ENCODE assay signal across 8 mouse cellular contexts in genomic region chr13:108043431-108044221, GRCm38 (mm10). TPM values are rescaled to one million over a fixed set of nuclear protein-coding genes. Genes with fewer than 3 reads are reported as not detected.
DNase-seq lines count a peak whose midpoint lies in the region; ATAC-seq and TF ChIP-seq lines count a peak whose summit lies in the region.

No protein-coding gene starts in this region.

- H3K4me2 ChIP-seq in liver, embryonic 16.5 days (ENCODE audit: low read depth, low read length): peak overlapping the region; percentile 87

- H3K4me3 ChIP-seq in testis, adult 2 months (ENCODE audit: control insufficient read depth, low read depth, low read length): peak overlapping the region; percentile 82
- peak overlapping the region; percentile 85 for H3K4me3 ChIP-seq in heart, adult 2 months
- peak overlapping the region; percentile 94 for H3K4me3 ChIP-seq in liver, embryonic 16.5 days (ENCODE audit: low read depth, low read length)
- peak overlapping the region; percentile 85 for H3K4me3 ChIP-seq in olfactory bulb, adult 2 months (ENCODE audit: insufficient read depth, low read depth, low read length)

- no peak for TF ChIP-seq EP300 in heart, adult 2 months (IDR thresholded peaks at IDR 0.05; ENCODE audit: insufficient read depth, low read depth, low read length)

- TF ChIP-seq CTCF in testis, adult 2 months (IDR thresholded peaks at IDR 0.05; ENCODE audit: control insufficient read depth, insufficient read depth, insufficient replicate concordance, low read depth, low read length): no peak
- peak; percentile 27 for TF ChIP-seq CTCF in heart, adult 2 months (IDR thresholded peaks at IDR 0.05)
- no peak for TF ChIP-seq CTCF in olfactory bulb, adult 2 months (IDR thresholded peaks at IDR 0.05; ENCODE audit: insufficient read depth, low read depth, low read length)

- no peaks in the 10 kb centered on the region for H3K79me2 ChIP-seq in heart, adult 2 months (replicated peaks; ENCODE audit: control insufficient read depth, insufficient read depth, low read length)

- H3K27ac ChIP-seq in testis, adult 2 months (ENCODE audit: control insufficient read depth, insufficient read depth, low read depth, low read length): peak overlapping the region; percentile 65
- H3K27ac ChIP-seq in heart, adult 2 months: peak overlapping the region; percentile 96
- H3K27ac ChIP-seq in liver, embryonic 16.5 days (ENCODE audit: low read length): peak overlapping the region; percentile 79
- H3K27ac ChIP-seq in olfactory bulb, adult 2 months (ENCODE audit: insufficient read depth, low read depth, low read length): peak overlapping the region; percentile 67

- ATAC-seq in liver, embryonic 16.5 days (ENCODE audit: low read depth): peak; percentile 35
- no peak for ATAC-seq in erythroid progenitor cell, adult 5-6 weeks (replicated peaks; ENCODE audit: low FRiP score, poor library complexity, severe bottlenecking)

- TF ChIP-seq POLR2A in testis, adult 2 months (IDR thresholded peaks at IDR 0.05; ENCODE audit: control insufficient read depth, low read depth, low read length): no peak
- no peak for TF ChIP-seq POLR2A in heart, adult 2 months (IDR thresholded peaks at IDR 0.05; ENCODE audit: insufficient read depth, low read depth, low read length)
- no peak for TF ChIP-seq POLR2A in olfactory bulb, adult 2 months (IDR thresholded peaks at IDR 0.05; ENCODE audit: insufficient read depth, low read depth, low read length)

- H3K36me3 ChIP-seq in testis, adult 2 months (ENCODE audit: control insufficient read depth, insufficient read depth, low read length): no peaks in the 10 kb centered on the region
- peaks cover 8% of the 10 kb centered on the region; the same call in 1 of the 2 replicates for H3K36me3 ChIP-seq in heart, adult 2 months (ENCODE audit: control insufficient read depth, insufficient read depth, low read length)
- H3K36me3 ChIP-seq in liver, embryonic 16.5 days (ENCODE audit: control insufficient read depth, insufficient read depth): peaks cover 11% of the 10 kb centered on the region

- 3% methylated on average over 23 of the region's 23 CpGs for WGBS in heart, adult 2 months
- 2% methylated on average over 23 of the region's 23 CpGs for WGBS in liver, embryonic 16.5 days (ENCODE audit: insufficient replicate concordance)
- under 1% methylated on average over 23 of the region's 23 CpGs for WGBS in olfactory bulb, adult 2 months

- no peak for DNase-seq in testis, postnatal 10 days (ENCODE audit: low spot score)
- peak; percentile 23 for DNase-seq in c-Kit-positive CD71-positive TER-119-negative erythroid progenitor cells, embryonic 14.5 days (ENCODE audit: low read depth)
- peak; percentile 30 to 39 for DNase-seq in heart, adult 2 months
- DNase-seq in kidney, adult 11 months: peak; percentile 71

- H3K9me3 ChIP-seq in liver, embryonic 16.5 days (replicated peaks; ENCODE audit: control insufficient read depth, low read length): no peaks in the 10 kb centered on the region

- no peaks in the 10 kb centered on the region for H3K27me3 ChIP-seq in testis, adult 2 months (ENCODE audit: control insufficient read depth, insufficient read depth, low read length)
- H3K27me3 ChIP-seq in heart, adult 2 months (ENCODE audit: control insufficient read depth, insufficient read depth, low read length): no peaks in the 10 kb centered on the region
- H3K27me3 ChIP-seq in liver, embryonic 16.5 days (ENCODE audit: control insufficient read depth, insufficient read depth, low read depth, low read length): no peaks in the 10 kb centered on the region

- intact Hi-C loops in heart, adult 2 months (cut with DNase I): loop anchor here (1.0 to 10.0 kb wide), 8 partner anchors 84 to 716 kb away; partner anchors contain the start of gene Depdc1b

- no peaks in the 10 kb centered on the region; the same call in 1 of the 2 replicates for H3K4me1 ChIP-seq in testis, adult 2 months (ENCODE audit: control insufficient read depth, insufficient read depth, low read length)
- peaks cover 8% of the 10 kb centered on the region for H3K4me1 ChIP-seq in heart, adult 2 months (ENCODE audit: control insufficient read depth, insufficient read depth, low read length)
- H3K4me1 ChIP-seq in liver, embryonic 16.5 days (ENCODE audit: control insufficient read depth, low read depth, low read length): peaks cover 24% of the 10 kb centered on the region
- peaks cover 3% of the 10 kb centered on the region for H3K4me1 ChIP-seq in olfactory bulb, adult 2 months (ENCODE audit: control insufficient read depth, insufficient read depth, low read length)

- peak overlapping the region; percentile 96 for H3K9ac ChIP-seq in heart, adult 2 months (ENCODE audit: low read depth, low read length)
- H3K9ac ChIP-seq in liver, embryonic 16.5 days (ENCODE audit: low read depth, low read length): peak overlapping the region; percentile 96

RNA-seq across cellular contexts. Expression of gene Smim15, which starts 0.6 kb away (rescaled TPM):
- 1.5 and 2.7 TPM in 2 replicates for polyA plus RNA-seq in testis, adult 2 months (2012; rRNA removed)
- total RNA-seq in heart, adult 2 months (2021): 10 to 100 TPM; 21.5 to 21.8 TPM
- 6.7 and 13.5 TPM in 2 replicates for polyA plus RNA-seq in heart, adult 2 months (2012; rRNA removed)
- polyA plus RNA-seq in liver, embryonic 16.5 days (2015; fragmentation: Nextera tagmentation; extraction: Ambion mirVana): 20.7 and 21.9 TPM in 2 replicates
- polyA plus RNA-seq in olfactory bulb, adult 2 months (2012; ENCODE audit: insufficient read depth, insufficient read length, low replicate concordance, missing spikeins): not detected in 2 replicates
- 11.9 and 30.6 TPM in 2 replicates for total RNA-seq in erythroid progenitor cell, adult 5-6 weeks (2015; ENCODE audit: low replicate concordance)
- total RNA-seq in erythroid progenitor cell, adult 5-6 weeks (2017; ENCODE audit: low replicate concordance): 43.5 and 59.9 TPM in 2 replicates
